Mouse (Mus musculus) G1E (cell line): ENCODE results near the gene Usp29.

Experiments
- CTCF ChIP-seq: IDR thresholded peaks from 2 replicates; pipeline ENCODE4 v1.5.1; 2012; ENCODE audit warnings: low read depth, low read length, inconsistent platforms, mixed read lengths
- GATA1 ChIP-seq: IDR thresholded peaks from 2 replicates; pipeline ENCODE4 v1.6.1; 2012; ENCODE audit warnings: borderline replicate concordance, low read length, inconsistent platforms, mixed read lengths
- POLR2AphosphoS5 ChIP-seq: IDR thresholded peaks from 2 replicates; pipeline ENCODE4 v1.6.1; 2012; ENCODE audit warnings: low read depth, low read length, inconsistent platforms; ENCODE audit not compliant: insufficient replicate concordance
- TAL1 ChIP-seq: conservative IDR thresholded peaks from 2 replicates; pipeline ENCODE4 v1.6.1; 2012; ENCODE audit warnings: low read depth, low read length, inconsistent platforms, mixed read lengths

- TF ChIP-seq CTCF, result no peak
- no peak for TF ChIP-seq GATA1
- TF ChIP-seq TAL1, result no peak
- no peak for TF ChIP-seq POLR2AphosphoS5
Observed at GRCm38 (mm10) chr7:6731373-6731772, 995 bp downstream of the Usp29 start.
